Mouse (Mus musculus) MEL (cell line): ENCODE measurements around the gene Ppip5k2. TPM values are rescaled to one million over a fixed set of nuclear protein-coding genes. Genes with fewer than 3 reads are reported as not detected.

Experiments used
- DNase-seq: peaks from one replicate; pipeline ENCODE4 v3.0.0; 2011; ENCODE audit warnings: low read depth, low spot score
- H3K27ac ChIP-seq: 2 replicates; pipeline ENCODE4 v1.5.1; 2012; ENCODE audit warnings: low read depth, mild to moderate bottlenecking, control low read depth, low read length, moderate library complexity; ENCODE audit not compliant: control insufficient read depth
- H3K27me3 ChIP-seq, 2 experiments: fragments of 150-350 bp in 1 of 2; sonication (generic) in 1 of 2; 2 replicates each; pipeline ENCODE4 v1.6.1; 2012; ENCODE audit warnings: low read length in 2 of 2, mild to moderate bottlenecking in 2 of 2, improper control_type of control experiment in 1 of 2, moderate library complexity in 1 of 2; ENCODE audit not compliant: insufficient read depth in 2 of 2, control insufficient read depth in 1 of 2
- H3K36me3 ChIP-seq, 2 experiments: 2 replicates each; pipeline ENCODE4 v1.6.1; 2012 to 2014; ENCODE audit warnings: low read length in 2 of 2, improper control_type of control experiment in 1 of 2, inconsistent platforms in 1 of 2, mild to moderate bottlenecking in 1 of 2; ENCODE audit not compliant: insufficient read depth in 2 of 2, control insufficient read depth in 1 of 2
- H3K4me1 ChIP-seq, 2 experiments: fragments of 150-350 bp in 1 of 2; sonication (generic) in 1 of 2; 2 replicates each; pipeline ENCODE4 v1.6.1; 2012; ENCODE audit warnings: low read length in 2 of 2, improper control_type of control experiment in 1 of 2, mild to moderate bottlenecking in 1 of 2; ENCODE audit not compliant: insufficient read depth in 2 of 2, control insufficient read depth in 1 of 2
- H3K4me3 ChIP-seq, 2 experiments: fragments of 150-350 bp in 1 of 2; sonication (generic) in 1 of 2; 2 replicates each; pipeline ENCODE4 v1.5.1; 2012; ENCODE audit warnings: low read depth in 2 of 2, low read length in 2 of 2, mild to moderate bottlenecking in 2 of 2, moderate library complexity in 2 of 2, control low read depth in 1 of 2, improper control_type of control experiment in 1 of 2; ENCODE audit not compliant: control insufficient read depth in 1 of 2, insufficient read depth in 1 of 2
- H3K79me2 ChIP-seq: 2 replicates; pipeline ENCODE4 v1.6.1; 2012; ENCODE audit warnings: mild to moderate bottlenecking, low read length, moderate library complexity; ENCODE audit not compliant: control insufficient read depth, poor library complexity, insufficient read depth
- H3K9ac ChIP-seq: 2 replicates; pipeline ENCODE4 v1.6.1; 2012; ENCODE audit warnings: low read depth, mild to moderate bottlenecking, control low read depth, low read length, moderate library complexity; ENCODE audit not compliant: control insufficient read depth, poor library complexity, severe bottlenecking
- H3K9me3 ChIP-seq: fragments of 150-350 bp; sonication (generic); replicated peaks from 2 replicates; pipeline ENCODE4 v1.6.1; 2012; ENCODE audit warnings: mild to moderate bottlenecking, low read length, improper control_type of control experiment, moderate library complexity; ENCODE audit not compliant: insufficient read depth
- CHD2 ChIP-seq: IDR thresholded peaks from 2 replicates; pipeline ENCODE4 v1.6.1; 2011; ENCODE audit warnings: low read length, improper control_type of control experiment
- CTCF ChIP-seq, 3 experiments: IDR thresholded peaks in 2 of 3; conservative IDR thresholded peaks in 1 of 3; 2 replicates each; pipeline ENCODE4 v1.5.1; 2011 to 2012; ENCODE audit warnings: low read length in 3 of 3, low read depth in 2 of 3, mild to moderate bottlenecking in 2 of 3, improper control_type of control experiment in 1 of 3, inconsistent platforms in 1 of 3, mixed read lengths in 1 of 3, moderate library complexity in 1 of 3; ENCODE audit not compliant: control insufficient read depth in 1 of 3, insufficient read depth in 1 of 3, poor library complexity in 1 of 3, severe bottlenecking in 1 of 3
- E2F4 ChIP-seq: IDR thresholded peaks from 2 replicates; pipeline ENCODE4 v1.6.1; 2011; ENCODE audit warnings: low read depth, low read length, improper control_type of control experiment, borderline replicate concordance
- ELF1 ChIP-seq: IDR thresholded peaks from 2 replicates; pipeline ENCODE4 v1.6.1; 2014; ENCODE audit warnings: low read depth, mild to moderate bottlenecking, inconsistent platforms, low read length, improper control_type of control experiment, moderate library complexity
- EP300 ChIP-seq, 2 experiments: IDR thresholded peaks; 2 replicates each; pipeline ENCODE4 v1.6.1; 2011; ENCODE audit warnings: improper control_type of control experiment in 2 of 2, low read length in 2 of 2, low read depth in 1 of 2, mild to moderate bottlenecking in 1 of 2
- ETS1 ChIP-seq: IDR thresholded peaks from 2 replicates; pipeline ENCODE4 v1.6.1; 2012; ENCODE audit warnings: low read depth, mild to moderate bottlenecking, inconsistent platforms, low read length, improper control_type of control experiment, moderate library complexity
- GABPA ChIP-seq: IDR thresholded peaks from 2 replicates; pipeline ENCODE4 v1.6.1; 2012; ENCODE audit warnings: low read depth, mild to moderate bottlenecking, inconsistent platforms, low read length, improper control_type of control experiment, moderate library complexity
- JUND ChIP-seq: IDR thresholded peaks from 2 replicates; pipeline ENCODE4 v1.6.1; 2011; ENCODE audit warnings: low read depth, mild to moderate bottlenecking, improper control_type of control experiment, low read length
- MAX ChIP-seq: IDR thresholded peaks from 2 replicates; pipeline ENCODE4 v1.6.1; 2011; ENCODE audit warnings: low read length, improper control_type of control experiment
- MAZ ChIP-seq: IDR thresholded peaks from 2 replicates; pipeline ENCODE4 v1.6.1; 2012; ENCODE audit warnings: low read depth, mild to moderate bottlenecking, inconsistent platforms, low read length, improper control_type of control experiment
- MXI1 ChIP-seq: IDR thresholded peaks from 2 replicates; pipeline ENCODE4 v1.6.1; 2011; ENCODE audit warnings: mild to moderate bottlenecking, low read depth, low read length, improper control_type of control experiment
- MYC ChIP-seq: IDR thresholded peaks from 2 replicates; pipeline ENCODE4 v1.6.1; 2011; ENCODE audit warnings: low read depth, mild to moderate bottlenecking, low read length, improper control_type of control experiment, moderate library complexity
- POLR2AphosphoS2 ChIP-seq: IDR thresholded peaks from 2 replicates; pipeline ENCODE4 v1.6.1; 2011; ENCODE audit warnings: low read length, improper control_type of control experiment
- RAD21 ChIP-seq: IDR thresholded peaks from 2 replicates; pipeline ENCODE4 v1.6.1; 2011; ENCODE audit warnings: mild to moderate bottlenecking, low read depth, low read length, improper control_type of control experiment
- RCOR1 ChIP-seq: IDR thresholded peaks from 2 replicates; pipeline ENCODE4 v1.6.1; 2012; ENCODE audit warnings: low read depth, mild to moderate bottlenecking, inconsistent platforms, low read length, improper control_type of control experiment
- SMC3 ChIP-seq: IDR thresholded peaks from 2 replicates; pipeline ENCODE4 v1.6.1; 2011; ENCODE audit warnings: low read depth, low read length, improper control_type of control experiment
- TAL1 ChIP-seq: IDR thresholded peaks from 2 replicates; pipeline ENCODE4 v1.6.1; 2012; ENCODE audit warnings: mild to moderate bottlenecking, inconsistent platforms, low read length, moderate library complexity, mixed read lengths
- UBTF ChIP-seq: IDR thresholded peaks from 2 replicates; pipeline ENCODE4 v1.6.1; 2012; ENCODE audit warnings: low read depth, mild to moderate bottlenecking, inconsistent platforms, low read length, improper control_type of control experiment, moderate library complexity, borderline replicate concordance; ENCODE audit not compliant: insufficient read depth
- ZC3H11A ChIP-seq: IDR thresholded peaks from 2 replicates; pipeline ENCODE4 v1.6.1; 2012; ENCODE audit warnings: low read depth, mild to moderate bottlenecking, inconsistent platforms, low read length, improper control_type of control experiment
- polyA plus RNA-seq, 2 experiments: library from polyadenylated mRNA; stranded (reverse) in 1 of 2; unstranded in 1 of 2; fragments of >175 nt in 1 of 2; fragments of >200 nt in 1 of 2; gene quantifications; 2 replicates each; pipeline versions ENCODE4 v1.2.1 to v1.2.4; 2012; ENCODE audit warnings: low replicate concordance in 2 of 2, low read depth in 1 of 2; ENCODE audit not compliant: insufficient read length in 2 of 2, insufficient read depth in 1 of 2, missing spikeins in 1 of 2
- total RNA-seq: library from RNA; depleted of rRNA; stranded (reverse); fragments of 300-350 nt; gene quantifications from 2 replicates; pipeline ENCODE4 v1.2.3, GENCODE M21; 2012

Gene Ppip5k2
- total and polyA plus RNA-seq, 3 experiments, result 47.2 to 651 (median 60.7) TPM

DNA sequence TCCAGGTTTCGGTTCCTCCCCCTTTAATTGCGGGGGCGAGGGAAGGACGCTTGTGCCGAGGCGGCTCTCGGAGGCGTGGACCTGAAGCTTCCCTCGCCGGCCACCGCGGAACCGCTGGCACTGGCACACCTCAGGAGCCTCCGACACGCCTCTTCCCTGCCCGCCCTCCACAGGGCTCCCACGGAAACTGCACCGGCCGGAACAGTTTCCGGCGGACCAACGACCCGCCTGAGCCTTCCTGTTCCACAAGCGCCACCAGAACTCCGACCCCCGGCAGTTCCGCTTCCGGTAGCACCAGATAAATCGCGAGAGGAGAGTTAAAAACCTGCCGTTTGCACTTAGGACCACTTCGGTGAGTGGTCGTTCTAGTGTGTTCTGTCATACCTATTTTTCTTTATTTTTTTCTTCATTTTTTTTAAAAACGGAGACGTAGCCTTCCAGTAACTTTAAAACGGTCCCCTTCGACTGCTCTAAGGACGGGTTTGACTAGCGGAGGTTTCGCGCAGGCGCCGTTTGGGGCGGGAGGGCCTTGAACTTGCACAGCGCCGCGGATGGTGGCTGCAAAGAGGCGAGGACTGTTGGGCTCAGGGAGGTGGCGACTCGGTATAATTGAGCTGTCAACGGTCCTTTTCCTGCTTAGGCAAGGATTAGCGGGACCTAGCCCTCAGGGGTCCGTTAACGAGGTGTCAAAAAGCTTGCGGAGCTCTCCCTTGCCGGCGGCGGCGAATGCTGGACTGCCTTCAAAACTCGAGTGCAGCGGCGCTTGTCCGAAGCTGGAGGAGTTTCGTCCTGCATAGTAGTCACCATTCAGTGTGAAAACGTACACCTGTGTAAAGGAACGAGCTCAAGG, at the start of gene Ppip5k2, which contains the start of gene Gin1 (continued):
- TF ChIP-seq EP300 (IDR thresholded peaks at IDR 0.05; ENCODE audit: low read depth in 1 of 2, low read length in 2 of 2) (no peak; a peak in 1 of 4 replicates), MXI1 (peak; percentile 89), GABPA (no peak), TAL1 (no peak), RAD21 (no peak)

DNA sequence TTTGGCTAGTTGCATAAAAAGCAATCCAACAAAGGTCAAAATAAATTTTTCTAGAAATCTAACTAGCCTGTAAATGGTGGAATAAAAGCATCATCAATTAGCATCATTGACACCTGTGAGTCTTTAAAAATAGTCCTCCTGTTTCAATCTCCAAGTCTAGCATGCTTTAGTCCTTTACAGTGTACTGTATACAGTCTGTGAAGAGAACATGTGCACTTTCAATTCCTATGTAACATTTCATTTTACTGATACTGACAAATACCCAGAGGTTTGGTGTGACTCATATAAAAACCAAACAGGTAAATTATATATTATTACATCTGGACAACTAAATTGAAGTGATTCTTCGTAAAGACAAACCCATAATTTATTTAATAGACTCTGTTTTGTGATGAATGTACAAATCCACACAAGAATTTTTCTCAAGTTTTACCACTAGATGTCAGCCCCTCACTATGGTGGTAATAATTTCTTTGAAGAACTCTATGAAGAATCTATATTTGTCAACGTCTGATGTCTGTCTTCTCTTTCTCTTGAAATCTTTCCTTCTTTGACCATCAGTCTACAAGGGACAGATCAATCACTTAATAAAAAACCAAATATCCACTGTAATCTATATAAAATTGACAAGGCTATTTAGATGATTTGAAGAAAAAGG, 39.2 kb upstream of the Ppip5k2 start:
- no peak overlapping the region for H3K27ac ChIP-seq
- no peaks in the 10 kb centered on the region for H3K9me3 ChIP-seq
- peak; percentile 68 for DNase-seq
- no peak overlapping the region for H3K9ac ChIP-seq
- TF ChIP-seq JUND (no peak), ZC3H11A (peak; percentile 94), ETS1 (no peak), SMC3 (peak; percentile 87), CTCF (IDR thresholded peaks at IDR 0.05 in 2 of 3, conservative IDR thresholded peaks at IDR 0.05 in 1 of 3; ENCODE audit: control insufficient read depth in 1 of 3, insufficient read depth in 1 of 3, low read depth in 2 of 3, low read length in 3 of 3, poor library complexity in 1 of 3, severe bottlenecking in 1 of 3) (peak; percentile 23 to 79 (median 35); a peak in 4 of 6 replicates), RAD21 (peak; percentile 98)
- H3K27me3 ChIP-seq, result no peaks in the 10 kb centered on the region
- H3K79me2 ChIP-seq, result no peaks in the 10 kb centered on the region
- H3K36me3 ChIP-seq, result no peaks in the 10 kb centered on the region
- H3K4me3 ChIP-seq, result no peak overlapping the region
- no peaks in the 10 kb centered on the region for H3K4me1 ChIP-seq

DNA sequence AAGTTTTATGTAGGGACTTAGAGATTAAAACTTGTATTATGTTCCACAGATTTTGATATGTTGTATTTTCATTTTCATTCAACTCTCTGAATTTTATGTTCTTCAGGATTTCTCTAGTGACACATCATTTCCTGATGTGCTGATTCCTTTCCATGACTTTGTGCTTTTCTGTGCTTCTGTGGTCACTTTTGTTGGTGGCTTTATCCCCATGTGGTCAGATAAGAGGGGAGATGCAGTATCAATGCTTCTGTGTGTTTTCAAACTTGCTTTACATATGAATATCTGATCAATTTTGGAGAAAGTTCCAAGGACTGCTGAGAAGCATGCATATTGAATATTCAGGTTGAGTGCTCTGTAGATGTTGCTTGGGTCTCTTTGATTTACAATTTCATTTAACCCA, 34.3 kb upstream of the Ppip5k2 start:
- Histone ChIP-seq H3K27ac (no peak overlapping the region), H3K79me2 (no peaks in the 10 kb centered on the region), H3K9me3 (no peaks in the 10 kb centered on the region), H3K4me1 (peaks cover 0 to 2% of the 10 kb centered on the region in 2 experiments; a peak in 3 of 4 replicates), H3K4me3 (no peak overlapping the region), H3K27me3 (no peaks in the 10 kb centered on the region), H3K9ac (no peak overlapping the region), H3K36me3 (peaks cover 0 to 3% of the 10 kb centered on the region in 2 experiments; a peak in 2 of 4 replicates)
- TF ChIP-seq UBTF (no peak), POLR2AphosphoS2 (no peak), MXI1 (no peak), E2F4 (no peak), ZC3H11A (no peak), MAX (no peak), MYC (no peak), RCOR1 (no peak), CHD2 (no peak), ELF1 (no peak), MAZ (no peak), CTCF (IDR thresholded peaks at IDR 0.05 in 2 of 3, conservative IDR thresholded peaks at IDR 0.05 in 1 of 3; ENCODE audit: control insufficient read depth in 1 of 3, insufficient read depth in 1 of 3, low read depth in 2 of 3, low read length in 3 of 3, poor library complexity in 1 of 3, severe bottlenecking in 1 of 3) (no peak)
- no peak for DNase-seq
